17 mouse cellular contexts compared by ENCODE assay signal in the genomic region with DNA sequence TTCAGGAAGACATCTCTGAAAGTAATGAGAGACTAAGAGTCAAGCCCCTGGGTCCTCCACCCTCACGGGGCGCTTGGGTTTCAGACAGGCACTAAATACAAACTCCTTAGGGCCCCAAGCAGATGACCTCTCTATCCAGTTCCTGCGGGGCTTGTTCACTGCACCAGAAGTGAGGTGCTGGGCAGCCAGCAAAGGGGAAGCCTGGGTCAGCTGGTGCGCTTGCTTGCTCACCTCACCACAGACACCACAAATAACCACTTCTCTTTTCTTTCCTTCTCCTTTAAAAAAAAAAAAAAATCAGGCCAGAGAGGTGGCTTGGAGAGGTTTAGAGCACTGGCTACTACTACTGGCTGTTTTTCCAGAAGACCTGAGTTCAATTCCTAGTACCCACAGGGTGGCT. TPM values are rescaled to one million over a fixed set of nuclear protein-coding genes. Genes with fewer than 3 reads are reported as not detected.
DNase-seq lines count a peak whose midpoint lies in the region; ATAC-seq lines count a peak whose summit lies in the region.
"Had no signal": no experiment of that assay in that cellular context is flagged by ENCODE, and none has a peak within 500 bp of the region (broad histone marks: within the 10 kb centered on the region; RNA-seq: fewer than 3 reads in every experiment).

No protein-coding gene starts in this region.

- no peaks in the 10 kb centered on the region for H3K36me3 ChIP-seq in liver, embryonic 15.5 days (replicated peaks)
- H3K36me3 ChIP-seq in limb, embryonic 10.5 days: no peaks in the 10 kb centered on the region
- H3K36me3 ChIP-seq in midbrain, embryonic 10.5 days: no peaks in the 10 kb centered on the region
- no peaks in the 10 kb centered on the region for H3K36me3 ChIP-seq in forebrain, embryonic 10.5 days (replicated peaks)
- H3K36me3 ChIP-seq: embryonic facial prominence, embryonic 12.5 days; heart, embryonic 12.5 days; hindbrain, embryonic 13.5 days; midbrain, embryonic 12.5 days; neural tube, embryonic 13.5 days had no signal

- H3K27ac ChIP-seq in liver, embryonic 15.5 days (replicated peaks): peak overlapping the region; percentile 24; the same call in 1 of the 2 replicates
- H3K27ac ChIP-seq in limb, embryonic 10.5 days: no peak overlapping the region
- H3K27ac ChIP-seq in midbrain, embryonic 10.5 days (replicated peaks): no peak overlapping the region
- no peak overlapping the region for H3K27ac ChIP-seq in forebrain, embryonic 10.5 days
- H3K27ac ChIP-seq: embryonic facial prominence, embryonic 12.5 days; hindbrain, embryonic 13.5 days; midbrain, embryonic 12.5 days; neural tube, embryonic 13.5 days had no signal

- peak overlapping the region; percentile 9; the same call in 1 of the 2 replicates for H3K4me2 ChIP-seq in liver, embryonic 15.5 days
- H3K4me2 ChIP-seq: embryonic facial prominence, embryonic 12.5 days; heart, embryonic 12.5 days; hindbrain, embryonic 13.5 days; midbrain, embryonic 12.5 days; neural tube, embryonic 13.5 days had no signal

- H3K27me3 ChIP-seq in liver, embryonic 15.5 days: no peaks in the 10 kb centered on the region
- no peaks in the 10 kb centered on the region for H3K27me3 ChIP-seq in limb, embryonic 10.5 days (ENCODE audit: low read depth, poor library complexity, severe bottlenecking)
- H3K27me3 ChIP-seq in midbrain, embryonic 10.5 days (ENCODE audit: low read depth, poor library complexity, severe bottlenecking): no peaks in the 10 kb centered on the region
- H3K27me3 ChIP-seq in forebrain, embryonic 10.5 days (ENCODE audit: poor library complexity, severe bottlenecking): no peaks in the 10 kb centered on the region
- H3K27me3 ChIP-seq: embryonic facial prominence, embryonic 12.5 days; heart, embryonic 12.5 days; hindbrain, embryonic 13.5 days; midbrain, embryonic 12.5 days; neural tube, embryonic 13.5 days had no signal

- no peak for ATAC-seq in liver, embryonic 15.5 days (ENCODE audit: insufficient read depth)
- ATAC-seq: intestine, postnatal 0 days had no signal

- peaks cover 74% of the 10 kb centered on the region for H3K4me1 ChIP-seq in liver, embryonic 15.5 days (replicated peaks)
- peaks cover 36% of the 10 kb centered on the region for H3K4me1 ChIP-seq in limb, embryonic 10.5 days
- H3K4me1 ChIP-seq in midbrain, embryonic 10.5 days: peaks cover 43% of the 10 kb centered on the region
- peaks cover 49% of the 10 kb centered on the region for H3K4me1 ChIP-seq in forebrain, embryonic 10.5 days

- 48% methylated on average over 4 of the region's 4 CpGs for WGBS in liver, embryonic 15.5 days (ENCODE audit: insufficient replicate concordance)
- WGBS in limb, embryonic 10.5 days: 90% methylated on average over 4 of the region's 4 CpGs
- WGBS in midbrain, embryonic 10.5 days: 94% methylated on average over 4 of the region's 4 CpGs
- whole genome bisulfite sequencing in forebrain, embryonic 10.5 days: 93% methylated on average over 4 of the region's 4 CpGs

- H3K9me3 ChIP-seq in liver, embryonic 15.5 days (replicated peaks): no peaks in the 10 kb centered on the region
- H3K9me3 ChIP-seq in limb, embryonic 10.5 days (replicated peaks): no peaks in the 10 kb centered on the region
- H3K9me3 ChIP-seq in midbrain, embryonic 10.5 days (replicated peaks): no peaks in the 10 kb centered on the region
- H3K9me3 ChIP-seq in forebrain, embryonic 10.5 days: no peaks in the 10 kb centered on the region
- H3K9me3 ChIP-seq: embryonic facial prominence, embryonic 12.5 days; heart, embryonic 12.5 days; hindbrain, embryonic 13.5 days; midbrain, embryonic 12.5 days; neural tube, embryonic 13.5 days had no signal

- peak; percentile 75 to 80 for DNase-seq in B cell, adult 2 months
- peak; percentile 81 for DNase-seq in MEL-GATA-1-ER (ENCODE audit: extremely low read depth, low read depth)
- DNase-seq in natural killer cell, adult 2 months (ENCODE audit: low spot score in 2 of 2): peak; percentile 67 to 80
- no peak for DNase-seq in limb, embryonic 10.5 days (ENCODE audit: low spot score)
- no peak for DNase-seq in midbrain, embryonic 10.5 days (ENCODE audit: low spot score)
- no peak for DNase-seq in forebrain, embryonic 10.5 days (ENCODE audit: extremely low spot score, low spot score)
- DNase-seq: cerebellum, postnatal 14 days; gastrocnemius, postnatal 10 days; kidney, postnatal 25 days; right cerebral cortex, adult 18-20 months had no signal

- no peak overlapping the region for H3K9ac ChIP-seq in liver, embryonic 15.5 days
- H3K9ac ChIP-seq: embryonic facial prominence, embryonic 12.5 days; heart, embryonic 12.5 days; hindbrain, embryonic 13.5 days; midbrain, embryonic 12.5 days; neural tube, embryonic 13.5 days had no signal

- H3K4me3 ChIP-seq in liver, embryonic 15.5 days (replicated peaks): no peak overlapping the region
- no peak overlapping the region for H3K4me3 ChIP-seq in limb, embryonic 10.5 days
- no peak overlapping the region for H3K4me3 ChIP-seq in midbrain, embryonic 10.5 days
- no peak overlapping the region for H3K4me3 ChIP-seq in forebrain, embryonic 10.5 days
- H3K4me3 ChIP-seq: embryonic facial prominence, embryonic 12.5 days; heart, embryonic 12.5 days; hindbrain, embryonic 13.5 days; midbrain, embryonic 12.5 days; neural tube, embryonic 13.5 days had no signal

RNA-seq across cellular contexts. Expression of a gene that starts 59.0 kb away (rescaled TPM):
- 3.8 and 4.6 TPM in 2 replicates for polyA plus RNA-seq in liver, embryonic 15.5 days (2015; fragmentation: Nextera tagmentation; extraction: Ambion mirVana)
- polyA plus RNA-seq in limb, embryonic 10.5 days (2016; fragmentation: Nextera tagmentation; extraction: Ambion mirVana): 5.9 and 6.0 TPM in 2 replicates
- polyA plus RNA-seq in midbrain, embryonic 10.5 days (2016; fragmentation: Nextera tagmentation; extraction: Ambion mirVana): 5.6 and 5.9 TPM in 2 replicates
- 8.0 and 8.4 TPM in 2 replicates for polyA plus RNA-seq in forebrain, embryonic 10.5 days (2016; fragmentation: Nextera tagmentation; extraction: Ambion mirVana)

Comparison
In these comparisons a context has a peak if more than half of its experiments do, and no peak if none do; other contexts are left out.
1. DNase-seq: peak in B cell, adult 2 months (2 of 2), MEL-GATA-1-ER (single experiment) and natural killer cell, adult 2 months (2 of 2); none in limb, embryonic 10.5 days (single experiment), midbrain, embryonic 10.5 days (single experiment) and forebrain, embryonic 10.5 days (single experiment).